Mouse (Mus musculus): Measurements from ENCODE around the gene Cyb561.

- TF ChIP-seq CTCF (IDR thresholded peaks at IDR 0.05; ENCODE audit: low read depth, low read length) (no peak), EP300 (IDR thresholded peaks at IDR 0.05; ENCODE audit: insufficient read depth, low read depth, low read length) (no peak), POLR2A (IDR thresholded peaks at IDR 0.05; ENCODE audit: insufficient read depth, low read length) (no peak)
Observed at GRCm38 (mm10) chr11:105911592-105912375, 41.4 kb downstream of the Cyb561 start.

All from ES-Bruce4 (cell line).